Mouse (Mus musculus): Measurements from ENCODE around the gene Zfp598. TPM values are rescaled to one million over a fixed set of nuclear protein-coding genes. Genes with fewer than 3 reads are reported as not detected.

The Zfp598 gene
- 21.4 and 22.1 TPM in 2 replicates for polyA plus RNA-seq (2015; fragmentation: Nextera tagmentation; extraction: Ambion mirVana)

DNA sequence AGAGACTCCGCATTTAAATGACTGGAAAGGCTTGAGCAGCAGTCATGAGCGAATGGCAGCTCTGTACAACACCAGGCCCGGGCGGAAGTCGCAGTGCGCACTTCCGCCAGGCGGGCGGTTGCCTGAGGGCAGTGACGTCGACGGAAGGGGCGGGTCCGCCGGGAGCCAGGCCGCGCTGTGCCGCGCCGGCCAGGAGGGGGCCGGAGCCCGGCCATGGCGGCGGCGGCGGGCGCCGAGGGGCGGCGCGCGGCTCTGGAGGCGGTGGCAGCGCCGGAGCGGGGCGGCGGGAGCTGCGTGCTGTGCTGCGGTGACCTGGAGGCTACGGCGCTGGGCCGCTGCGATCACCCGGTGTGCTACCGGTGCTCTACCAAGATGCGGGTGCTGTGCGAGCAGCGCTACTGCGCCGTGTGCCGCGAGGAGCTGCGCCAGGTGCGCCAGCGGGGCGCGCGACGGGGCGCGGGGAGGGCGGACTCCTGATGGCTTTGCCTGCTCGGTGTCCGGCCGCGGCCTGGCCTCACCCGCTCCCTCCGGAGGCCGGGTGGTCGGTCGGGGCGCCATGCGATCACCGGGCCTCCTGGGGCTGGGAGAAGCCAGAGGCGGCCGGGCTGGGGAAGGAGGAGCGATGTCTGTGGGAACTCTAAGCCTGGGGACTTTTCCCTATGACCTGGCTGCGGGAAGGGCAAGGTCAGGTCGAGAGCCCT, at the start of gene Zfp598:
Gene Zfp598 (plus strand): TSS at position 143 of the 701 bp plus-strand sequence.
- H3K9me3 ChIP-seq, result no peaks in the 10 kb centered on the region
- peak within 1 kb of the TSS; percentile 74 for H3K4me2 ChIP-seq
- peak within 1 kb of the TSS; percentile 74 for H3K27ac ChIP-seq
- no peaks in the 10 kb centered on the region for H3K36me3 ChIP-seq
- WGBS, result under 1% methylated on average over 78 of the region's 80 CpGs
- peak; percentile 95 for ATAC-seq (ENCODE audit: insufficient number of reproducible peaks, low FRiP score, low TSS enrichment, low read depth)
- H3K27me3 ChIP-seq, result no peaks in the 10 kb centered on the region
- peak within 1 kb of the TSS; percentile 67 for H3K4me3 ChIP-seq
- peak within 1 kb of the TSS; percentile 91 for H3K9ac ChIP-seq
- peaks cover 44% of the 10 kb centered on the region for H3K4me1 ChIP-seq

DNA sequence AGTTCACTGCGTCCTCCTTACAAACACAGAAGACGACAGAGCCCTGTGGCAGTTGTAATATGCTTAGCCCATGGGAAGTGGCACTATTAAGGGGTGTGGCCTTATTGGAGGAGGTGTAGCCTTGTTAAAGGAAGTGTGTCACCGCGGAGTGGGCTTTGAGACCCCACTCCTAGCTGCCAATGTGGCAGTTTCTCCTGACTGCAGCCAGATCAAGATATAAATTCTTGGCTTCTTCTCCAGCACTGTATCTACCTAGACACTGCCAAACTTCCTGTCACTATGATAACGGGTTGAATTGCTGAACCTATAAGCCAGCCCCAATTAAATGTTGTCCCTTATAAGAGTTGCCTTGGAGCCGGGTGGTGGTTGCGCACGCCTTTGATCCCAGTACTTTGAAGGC, 44.0 kb upstream of the Zfp598 start:
- no peaks in the 10 kb centered on the region for H3K9me3 ChIP-seq
- WGBS, result 90% methylated on average over 8 of the region's 8 CpGs

GRCm38 (mm10) chr17:24628646-24629045, 40.8 kb upstream of the Zfp598 start:
- peaks cover 16% of the 10 kb centered on the region for H3K4me1 ChIP-seq
- H3K9ac ChIP-seq, result no peak overlapping the region
- no peaks in the 10 kb centered on the region for H3K27me3 ChIP-seq
- no peaks in the 10 kb centered on the region for H3K9me3 ChIP-seq
- peaks cover 70% of the 10 kb centered on the region for H3K36me3 ChIP-seq
- H3K4me3 ChIP-seq, result no peak overlapping the region
- H3K27ac ChIP-seq, result no peak overlapping the region
- no peak overlapping the region for H3K4me2 ChIP-seq
- no peak for ATAC-seq (ENCODE audit: insufficient number of reproducible peaks, low FRiP score, low TSS enrichment, low read depth)
- WGBS, result 44% methylated on average over 5 of the region's 5 CpGs

More for the DNA sequence above, 44.0 kb upstream of the Zfp598 start:
- Histone ChIP-seq H3K4me1 (no peaks in the 10 kb centered on the region), H3K27me3 (no peaks in the 10 kb centered on the region), H3K36me3 (peaks cover 97% of the 10 kb centered on the region), H3K9ac (no peak overlapping the region), H3K27ac (no peak overlapping the region), H3K4me2 (no peak overlapping the region), H3K4me3 (no peak overlapping the region)
- no peak for ATAC-seq (ENCODE audit: insufficient number of reproducible peaks, low FRiP score, low TSS enrichment, low read depth)

GRCm38 (mm10) chr17:24630072-24630471, 39.4 kb upstream of the Zfp598 start:
- no peaks in the 10 kb centered on the region for H3K9me3 ChIP-seq
- no peak overlapping the region for H3K9ac ChIP-seq
- no peak for ATAC-seq (ENCODE audit: insufficient number of reproducible peaks, low FRiP score, low TSS enrichment, low read depth)
- H3K36me3 ChIP-seq, result peaks cover 56% of the 10 kb centered on the region
- no peak overlapping the region for H3K27ac ChIP-seq
- peaks cover 26% of the 10 kb centered on the region for H3K4me1 ChIP-seq
- H3K4me3 ChIP-seq, result no peak overlapping the region
- H3K27me3 ChIP-seq, result no peaks in the 10 kb centered on the region
- no peak overlapping the region for H3K4me2 ChIP-seq
- WGBS, result 87% methylated on average over 14 of the region's 14 CpGs

DNA sequence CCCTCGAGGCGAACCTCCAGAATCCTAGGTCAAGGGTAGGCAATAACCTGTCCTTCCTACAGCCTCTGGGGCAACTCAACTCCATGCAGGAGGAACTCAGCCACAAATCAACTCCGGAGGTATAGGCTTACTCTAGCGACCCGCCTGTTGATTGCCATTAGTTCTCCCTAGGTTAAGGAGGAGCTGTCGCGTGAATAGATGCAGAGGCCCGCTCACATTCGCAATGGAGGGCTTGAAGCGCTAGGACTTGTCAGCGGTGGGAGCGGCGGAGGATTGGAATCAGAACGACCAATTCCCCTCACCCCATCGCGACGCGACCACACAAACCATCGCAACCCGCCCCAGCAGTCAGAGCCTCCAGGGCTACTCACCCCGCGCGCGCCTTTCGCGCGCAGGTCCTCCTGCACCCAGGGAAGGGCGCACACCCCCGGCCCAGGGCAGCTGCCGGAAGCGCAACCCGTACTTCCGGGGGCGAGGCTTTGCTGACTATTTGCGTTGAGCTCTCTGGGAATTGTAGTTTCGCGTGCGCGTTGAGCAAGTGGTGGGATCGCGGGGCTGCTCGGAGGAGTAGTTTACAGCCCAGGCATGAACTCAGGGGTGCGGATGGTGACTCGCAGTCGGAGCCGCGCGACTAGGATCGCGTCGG, 37.2 kb upstream of the Zfp598 start, which contains the start of the genes Tsc2 and Nthl1:
Gene Tsc2 (minus strand): TSS at position 464 of the 646 bp plus-strand sequence.
Gene Nthl1 (plus strand): TSS at position 514 of the 646 bp plus-strand sequence.
- Histone ChIP-seq H3K4me3 (peak within 1 kb of the TSS; percentile 55), H3K4me1 (peaks cover 31% of the 10 kb centered on the region), H3K9me3 (no peaks in the 10 kb centered on the region), H3K27me3 (no peaks in the 10 kb centered on the region), H3K9ac (peak within 1 kb of the TSS; percentile 52), H3K36me3 (peaks cover 41% of the 10 kb centered on the region), H3K27ac (peak within 1 kb of the TSS; percentile 96), H3K4me2 (peak within 1 kb of the TSS; percentile 81)
- under 1% methylated on average over 51 of the region's 51 CpGs for WGBS
- peak; percentile 85 for ATAC-seq (ENCODE audit: insufficient number of reproducible peaks, low FRiP score, low TSS enrichment, low read depth)

- H3K9ac ChIP-seq, result peak overlapping the region; percentile 52
- H3K9me3 ChIP-seq, result no peaks in the 10 kb centered on the region
- H3K27me3 ChIP-seq, result no peaks in the 10 kb centered on the region
- H3K4me1 ChIP-seq, result peaks cover 31% of the 10 kb centered on the region
- H3K4me3 ChIP-seq, result peak overlapping the region; percentile 55
- peaks cover 35% of the 10 kb centered on the region for H3K36me3 ChIP-seq
- peak overlapping the region; percentile 81 for H3K4me2 ChIP-seq
- WGBS, result 7% methylated on average over 22 of the region's 22 CpGs
- ATAC-seq (ENCODE audit: insufficient number of reproducible peaks, low FRiP score, low TSS enrichment, low read depth), result peak; percentile 36
- H3K27ac ChIP-seq, result peak overlapping the region; percentile 96
Observed at GRCm38 (mm10) chr17:24632813-24633449, 36.6 kb upstream of the Zfp598 start.

GRCm38 (mm10) chr17:24633831-24634230, 35.7 kb upstream of the Zfp598 start:
- Histone ChIP-seq H3K9ac (no peak overlapping the region), H3K27ac (peak overlapping the region; percentile 96), H3K4me3 (no peak overlapping the region)

DNA sequence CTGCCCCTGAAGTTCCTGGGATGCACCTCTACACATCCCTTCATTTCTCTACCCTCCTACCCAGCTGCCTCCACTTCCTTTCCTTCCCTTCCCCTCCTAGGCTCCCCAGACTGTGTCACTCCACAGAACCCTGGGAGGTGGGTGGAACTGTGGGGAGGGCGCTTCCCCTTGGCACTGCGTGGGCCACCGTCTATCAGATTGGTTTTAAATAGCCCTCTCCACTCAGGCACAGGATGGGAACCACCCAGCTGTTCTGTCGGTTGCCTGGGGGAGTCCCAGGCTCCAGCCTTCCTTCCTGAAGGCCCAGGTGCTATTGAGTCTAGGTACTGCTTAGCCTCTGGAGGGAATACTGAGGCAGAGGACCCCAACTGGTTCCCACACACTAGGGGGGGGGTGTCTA, 34.5 kb upstream of the Zfp598 start:
- Histone ChIP-seq H3K9me3 (no peaks in the 10 kb centered on the region), H3K27ac (no peak overlapping the region), H3K36me3 (peaks cover 20% of the 10 kb centered on the region), H3K4me2 (no peak overlapping the region), H3K9ac (no peak overlapping the region), H3K27me3 (no peaks in the 10 kb centered on the region), H3K4me1 (peaks cover 50% of the 10 kb centered on the region), H3K4me3 (no peak overlapping the region)
- no peak for ATAC-seq (ENCODE audit: insufficient number of reproducible peaks, low FRiP score, low TSS enrichment, low read depth)
- 84% methylated on average over 4 of the region's 4 CpGs for WGBS

More at GRCm38 (mm10) chr17:24633831-24634230, 35.7 kb upstream of the Zfp598 start:
- Histone ChIP-seq H3K9me3 (no peaks in the 10 kb centered on the region), H3K36me3 (peaks cover 31% of the 10 kb centered on the region), H3K27me3 (no peaks in the 10 kb centered on the region), H3K4me1 (peaks cover 38% of the 10 kb centered on the region), H3K4me2 (no peak overlapping the region)
- WGBS, result 92% methylated on average over 11 of the region's 11 CpGs
- no peak for ATAC-seq (ENCODE audit: insufficient number of reproducible peaks, low FRiP score, low TSS enrichment, low read depth)

DNA sequence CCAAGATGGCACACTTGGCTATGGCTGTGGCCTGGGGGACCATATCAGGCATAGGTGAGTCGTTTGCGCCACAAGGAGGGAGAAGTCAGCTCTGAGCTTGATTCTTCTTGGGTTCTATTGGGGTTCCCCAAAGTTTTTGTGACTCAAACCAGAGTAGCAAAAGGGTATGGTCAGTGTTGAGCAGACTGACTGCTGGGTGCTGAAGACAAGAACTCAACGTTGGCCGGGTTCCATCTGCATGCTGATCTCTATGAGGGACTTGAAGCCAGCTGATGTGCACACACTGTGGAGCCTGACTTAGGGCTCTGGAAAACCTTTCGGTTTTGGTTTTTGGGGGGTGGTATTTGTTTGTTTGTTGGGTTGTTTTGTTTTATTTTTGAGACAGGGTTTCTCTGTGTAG, 33.8 kb upstream of the Zfp598 start:
- H3K4me2 ChIP-seq, result no peak overlapping the region
- H3K27ac ChIP-seq, result no peak overlapping the region
- H3K36me3 ChIP-seq, result peaks cover 18% of the 10 kb centered on the region
- no peaks in the 10 kb centered on the region for H3K27me3 ChIP-seq
- 92% methylated on average over 5 of the region's 5 CpGs for WGBS
- H3K4me3 ChIP-seq, result no peak overlapping the region
- no peak overlapping the region for H3K9ac ChIP-seq
- H3K4me1 ChIP-seq, result peaks cover 57% of the 10 kb centered on the region
- H3K9me3 ChIP-seq, result no peaks in the 10 kb centered on the region
- ATAC-seq (ENCODE audit: insufficient number of reproducible peaks, low FRiP score, low TSS enrichment, low read depth), result no peak

DNA sequence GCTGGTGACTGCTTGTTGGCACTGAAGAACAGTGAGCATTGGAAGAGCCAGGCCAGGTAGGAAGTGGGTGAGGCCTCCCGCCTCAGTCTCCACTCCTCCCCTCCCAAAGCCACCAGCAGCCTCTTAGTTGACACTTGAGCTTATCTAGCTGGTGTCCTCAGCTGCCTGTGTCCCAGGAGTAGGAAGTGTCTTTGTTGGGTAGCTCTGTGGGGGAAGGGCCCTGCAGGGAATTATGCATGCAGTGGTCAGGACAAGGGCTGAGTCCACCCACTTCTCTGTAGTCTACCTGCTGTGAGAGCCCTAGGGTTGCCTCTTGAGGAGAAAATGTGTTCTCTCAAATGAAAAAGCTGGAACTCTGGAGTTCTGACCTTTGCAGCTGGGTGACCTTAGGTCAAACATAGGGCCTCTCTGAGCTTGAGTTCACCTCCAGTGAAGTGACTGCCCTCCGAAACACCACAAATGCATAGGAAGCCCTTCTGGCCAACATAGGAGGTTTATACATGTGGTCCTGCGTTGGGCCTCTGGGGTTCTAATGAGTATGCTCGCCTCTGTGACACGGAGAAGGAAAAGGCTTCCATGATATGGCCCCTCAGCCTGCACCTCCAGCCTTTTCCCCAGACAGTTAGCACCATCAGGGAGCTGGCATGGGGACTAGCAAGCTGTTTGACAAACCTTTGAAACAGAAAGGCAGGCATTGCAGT, 32.6 kb upstream of the Zfp598 start:
- H3K9me3 ChIP-seq, result no peaks in the 10 kb centered on the region
- no peaks in the 10 kb centered on the region for H3K27me3 ChIP-seq
- H3K9ac ChIP-seq, result no peak overlapping the region
- no peak for ATAC-seq (ENCODE audit: insufficient number of reproducible peaks, low FRiP score, low TSS enrichment, low read depth)
- WGBS, result 77% methylated on average over 5 of the region's 5 CpGs
- H3K4me1 ChIP-seq, result peaks cover 54% of the 10 kb centered on the region
- peaks cover 24% of the 10 kb centered on the region for H3K36me3 ChIP-seq
- no peak overlapping the region for H3K4me3 ChIP-seq
- H3K4me2 ChIP-seq, result no peak overlapping the region
- H3K27ac ChIP-seq, result no peak overlapping the region

- no peak overlapping the region for H3K4me3 ChIP-seq
- H3K9ac ChIP-seq, result no peak overlapping the region
- no peak for ATAC-seq (ENCODE audit: insufficient number of reproducible peaks, low FRiP score, low TSS enrichment, low read depth)
- peak overlapping the region; percentile 93 for H3K27ac ChIP-seq
- peaks cover 52% of the 10 kb centered on the region for H3K4me1 ChIP-seq
- H3K27me3 ChIP-seq, result no peaks in the 10 kb centered on the region
- no peaks in the 10 kb centered on the region for H3K9me3 ChIP-seq
- WGBS, result 93% methylated on average over 4 of the region's 4 CpGs
- H3K36me3 ChIP-seq, result peaks cover 28% of the 10 kb centered on the region
- H3K4me2 ChIP-seq, result no peak overlapping the region
Observed at GRCm38 (mm10) chr17:24638214-24638613, 31.3 kb upstream of the Zfp598 start.

Data from limb, embryonic 15.5 days (tissue).